Comparison of ENCODE assay signal across 8 mouse cellular contexts in genomic region chr10:127669170-127669569, GRCm38 (mm10). TPM values are rescaled to one million over a fixed set of nuclear protein-coding genes. Genes with fewer than 3 reads are reported as not detected.
A peak's percentile ranks its signal among the peaks of the same experiment; 100 is the strongest.
DNase-seq lines count a peak whose midpoint lies in the region; ATAC-seq and TF ChIP-seq lines count a peak whose summit lies in the region.

No protein-coding gene starts in this region.

- H3K79me2 ChIP-seq in myocyte (ENCODE audit: control insufficient read depth, insufficient read depth) = peaks cover 21% of the 10 kb centered on the region

- H3ac ChIP-seq in myocyte (ENCODE audit: control insufficient read depth, insufficient read length) = no peak overlapping the region

- no peak for TF ChIP-seq EP300 in ES-Bruce4 (IDR thresholded peaks at IDR 0.05; ENCODE audit: insufficient read depth, low read depth, low read length)

- no peak for ATAC-seq in kidney, embryonic 14.5 days (ENCODE audit: low FRiP score, low TSS enrichment)
- ATAC-seq in intestine, embryonic 16.5 days = no peak

- TF ChIP-seq CTCF in ES-Bruce4 (IDR thresholded peaks at IDR 0.05; ENCODE audit: low read depth, low read length) = no peak

- no peaks in the 10 kb centered on the region for H3K27me3 ChIP-seq in kidney, embryonic 14.5 days (ENCODE audit: control insufficient read depth, insufficient read depth, low read length)
- H3K27me3 ChIP-seq in ES-Bruce4 (ENCODE audit: control insufficient read depth, insufficient read depth, low read length, poor library complexity, severe bottlenecking) = no peaks in the 10 kb centered on the region
- no peaks in the 10 kb centered on the region for H3K27me3 ChIP-seq in intestine, embryonic 16.5 days (replicated peaks; ENCODE audit: control insufficient read depth, insufficient read depth, low read length)
- H3K27me3 ChIP-seq in myocyte (ENCODE audit: control insufficient read depth, insufficient read depth, insufficient read length) = no peaks in the 10 kb centered on the region

- no peak for DNase-seq in kidney, adult 8-10 months
- DNase-seq in embryo, embryonic 11 days = peak; percentile 49
- no peak for DNase-seq in spleen, adult 18-20 months
- no peak for DNase-seq in adrenal gland, adult 8-10 months

- H3K27ac ChIP-seq in kidney, embryonic 14.5 days (ENCODE audit: low read depth, low read length) = peak overlapping the region; percentile 99
- no peak overlapping the region for H3K27ac ChIP-seq in ES-Bruce4 (ENCODE audit: insufficient read depth, low read length)
- peak overlapping the region; percentile 94 for H3K27ac ChIP-seq in intestine, embryonic 16.5 days (ENCODE audit: low read length)

- 12% methylated on average over 7 of the region's 7 CpGs for WGBS in kidney, embryonic 14.5 days
- 21% methylated on average over 7 of the region's 7 CpGs for WGBS in intestine, embryonic 16.5 days

- H3K4me2 ChIP-seq in kidney, embryonic 14.5 days (replicated peaks; ENCODE audit: low read depth, low read length) = peak overlapping the region; percentile 65
- H3K4me2 ChIP-seq in intestine, embryonic 16.5 days (ENCODE audit: low read depth, low read length) = peak overlapping the region; percentile 76
- H3K4me2 ChIP-seq in myocyte (ENCODE audit: low read depth) = peak overlapping the region; percentile 88

- TF ChIP-seq POLR2A in ES-Bruce4 (IDR thresholded peaks at IDR 0.05; ENCODE audit: insufficient read depth, low read length) (no peak), myocyte (IDR thresholded peaks at IDR 0.05; ENCODE audit: insufficient read length, low read depth) (no peak)

- H3K36me3 ChIP-seq in kidney, embryonic 14.5 days (ENCODE audit: control insufficient read depth, insufficient read depth, low read length) = peaks cover 9% of the 10 kb centered on the region
- H3K36me3 ChIP-seq in ES-Bruce4 (ENCODE audit: control insufficient read depth, insufficient read depth, low read length, poor library complexity, severe bottlenecking) (no peaks in the 10 kb centered on the region), myocyte (ENCODE audit: control insufficient read depth, insufficient read depth) (peaks cover under 1% of the 10 kb centered on the region)
- no peaks in the 10 kb centered on the region for H3K36me3 ChIP-seq in intestine, embryonic 16.5 days (ENCODE audit: control insufficient read depth, insufficient read depth, low read length)

- H3K4me1 ChIP-seq in kidney, embryonic 14.5 days (ENCODE audit: control insufficient read depth, insufficient read depth, low read length) = peaks cover 34% of the 10 kb centered on the region
- no peaks in the 10 kb centered on the region for H3K4me1 ChIP-seq in ES-Bruce4 (ENCODE audit: control insufficient read depth, insufficient read depth, low read length)
- H3K4me1 ChIP-seq in intestine, embryonic 16.5 days (ENCODE audit: control insufficient read depth, insufficient read depth, low read length) = peaks cover 21% of the 10 kb centered on the region

- H3K9me3 ChIP-seq in kidney, embryonic 14.5 days (ENCODE audit: control insufficient read depth, low read length) = no peaks in the 10 kb centered on the region
- H3K9me3 ChIP-seq in ES-Bruce4 (replicated peaks; ENCODE audit: control insufficient read depth, insufficient read depth, low read length, poor library complexity, severe bottlenecking) = no peaks in the 10 kb centered on the region
- H3K9me3 ChIP-seq in intestine, embryonic 16.5 days (ENCODE audit: control insufficient read depth, low read length) = no peaks in the 10 kb centered on the region

- peak overlapping the region; percentile 60; the same call in 1 of the 2 replicates for H3K4me3 ChIP-seq in kidney, embryonic 14.5 days (ENCODE audit: low read length)
- H3K4me3 ChIP-seq in ES-Bruce4 (ENCODE audit: low read depth, low read length) (no peak overlapping the region), myocyte (peak overlapping the region; percentile 98)
- H3K4me3 ChIP-seq in intestine, embryonic 16.5 days (ENCODE audit: low read length) = no peak overlapping the region

- no peak overlapping the region for H3K9ac ChIP-seq in kidney, embryonic 14.5 days (ENCODE audit: low read depth, low read length)
- peak overlapping the region; percentile 21; the same call in 1 of the 2 replicates for H3K9ac ChIP-seq in ES-Bruce4 (ENCODE audit: low read depth, poor library complexity, severe bottlenecking)
- peak overlapping the region; percentile 34; the same call in 1 of the 2 replicates for H3K9ac ChIP-seq in intestine, embryonic 16.5 days (ENCODE audit: low read depth, low read length)

TF ChIP-seq in myocyte, 11 proteins besides CTCF, POLR2A, EP300 and RAD21:
- TF ChIP-seq E2F4 (IDR thresholded peaks at IDR 0.05; ENCODE audit: insufficient read depth) = no peak
- no peak for TF ChIP-seq MAX (IDR thresholded peaks at IDR 0.05; ENCODE audit: low read depth)
- TF ChIP-seq CEBPB (IDR thresholded peaks at IDR 0.05; ENCODE audit: insufficient read depth, poor library complexity, severe bottlenecking) = no peak
- TF ChIP-seq SRF (IDR thresholded peaks at IDR 0.05; ENCODE audit: control insufficient read depth, insufficient read length, low read depth) = no peak
- no peak for TF ChIP-seq REST (IDR thresholded peaks at IDR 0.05; ENCODE audit: insufficient read depth, insufficient read length)
- TF ChIP-seq MYOD1 (IDR thresholded peaks at IDR 0.05; ENCODE audit: control insufficient read depth in 1 of 3, insufficient read length in 2 of 3, low read depth in 2 of 3) = no peak
- TF ChIP-seq USF1 (IDR thresholded peaks at IDR 0.05; ENCODE audit: low read depth) = no peak
- TF ChIP-seq TCF3 (IDR thresholded peaks at IDR 0.05; ENCODE audit: insufficient read length, low read depth) = no peak
- no peak for TF ChIP-seq TCF12 (IDR thresholded peaks at IDR 0.05; ENCODE audit: insufficient read depth, poor library complexity, severe bottlenecking)
- no peak for TF ChIP-seq POLR2AphosphoS2 (IDR thresholded peaks at IDR 0.05; ENCODE audit: insufficient read length, low read depth)
- no peak for TF ChIP-seq MYOG (IDR thresholded peaks at IDR 0.05; ENCODE audit: control insufficient read depth in 1 of 3, insufficient read depth in 1 of 3, insufficient read length in 2 of 3, low read depth in 2 of 3)

RNA-seq across cellular contexts. Expression of gene Nab2, which starts 0.8 kb away (rescaled TPM):
- 19.0 and 19.8 TPM in 2 replicates for polyA plus RNA-seq in kidney, embryonic 14.5 days (2014; fragmentation: Nextera tagmentation; extraction: Ambion mirVana)
- polyA plus RNA-seq in ES-Bruce4 (2011; ENCODE audit: insufficient read depth, insufficient read length, low read depth, missing spikeins) = 5.5 and 8.1 TPM in 2 replicates
- polyA plus RNA-seq in intestine, embryonic 16.5 days (2015; fragmentation: Nextera tagmentation; extraction: Ambion mirVana) = 7.5 and 8.4 TPM in 2 replicates
- 68.7 TPM for polyA plus RNA-seq in myocyte (2012; fragmentation: generic; extraction: Trizol)
- 10 to 100 TPM; 20.0 to 33.6 (median 26.8) TPM for total RNA-seq in adrenal gland, adult 8-10 months (2022)

RNA-seq across cellular contexts. Expression of gene Nemp1, which starts 2.5 kb away (rescaled TPM):
- polyA plus RNA-seq in kidney, embryonic 14.5 days (2014; fragmentation: Nextera tagmentation; extraction: Ambion mirVana) = 7.6 and 12.4 TPM in 2 replicates
- 22.0 and 22.3 TPM in 2 replicates for polyA plus RNA-seq in ES-Bruce4 (2011; ENCODE audit: insufficient read depth, insufficient read length, low read depth, missing spikeins)
- 4.8 and 5.9 TPM in 2 replicates for polyA plus RNA-seq in intestine, embryonic 16.5 days (2015; fragmentation: Nextera tagmentation; extraction: Ambion mirVana)
- polyA plus RNA-seq in myocyte (2012; fragmentation: generic; extraction: Trizol) = 5.6 TPM
- total RNA-seq in adrenal gland, adult 8-10 months (2022) = 10 to 100 TPM in 2 of 4 experiments, 1 to 10 TPM in 2; 6.3 to 10.6 (median 9.6) TPM

RNA-seq across cellular contexts. Expression of gene Stat6, which starts 26.4 kb away (rescaled TPM):
- 14.0 and 18.9 TPM in 2 replicates for polyA plus RNA-seq in kidney, embryonic 14.5 days (2014; fragmentation: Nextera tagmentation; extraction: Ambion mirVana)
- polyA plus RNA-seq in ES-Bruce4 (2011; ENCODE audit: insufficient read depth, insufficient read length, low read depth, missing spikeins) = 28.2 and 32.9 TPM in 2 replicates
- 46.8 and 49.3 TPM in 2 replicates for polyA plus RNA-seq in intestine, embryonic 16.5 days (2015; fragmentation: Nextera tagmentation; extraction: Ambion mirVana)
- 0.26 TPM for polyA plus RNA-seq in myocyte (2012; fragmentation: generic; extraction: Trizol)
- 100 to 1,000 TPM in 3 of 4 experiments, 10 to 100 TPM in 1; 96.7 to 113 (median 107) TPM for total RNA-seq in adrenal gland, adult 8-10 months (2022)

RNA-seq across cellular contexts. Expression of gene Myo1a, which starts 35.8 kb away (rescaled TPM):
- 0.20 and 0.45 TPM in 2 replicates for polyA plus RNA-seq in kidney, embryonic 14.5 days (2014; fragmentation: Nextera tagmentation; extraction: Ambion mirVana)
- polyA plus RNA-seq in ES-Bruce4 (2011; ENCODE audit: insufficient read depth, insufficient read length, low read depth, missing spikeins) (0.34 and 0.72 TPM in 2 replicates), myocyte (2012; fragmentation: generic; extraction: Trizol) (0.35 TPM)
- 53.8 and 61.2 TPM in 2 replicates for polyA plus RNA-seq in intestine, embryonic 16.5 days (2015; fragmentation: Nextera tagmentation; extraction: Ambion mirVana)
- total RNA-seq in adrenal gland, adult 8-10 months (2022) = 10 to 100 TPM in 2 of 4 experiments, under 1 TPM in 2; 0.75 to 72.1 (median 30.0) TPM

RNA-seq across cellular contexts. Expression of gene Lrp1, which starts 48.2 kb away (rescaled TPM):
- 44.2 and 54.9 TPM in 2 replicates for polyA plus RNA-seq in kidney, embryonic 14.5 days (2014; fragmentation: Nextera tagmentation; extraction: Ambion mirVana)
- 36.3 and 41.3 TPM in 2 replicates for polyA plus RNA-seq in ES-Bruce4 (2011; ENCODE audit: insufficient read depth, insufficient read length, low read depth, missing spikeins)
- 64.6 and 67.0 TPM in 2 replicates for polyA plus RNA-seq in intestine, embryonic 16.5 days (2015; fragmentation: Nextera tagmentation; extraction: Ambion mirVana)
- 244 TPM for polyA plus RNA-seq in myocyte (2012; fragmentation: generic; extraction: Trizol)
- total RNA-seq in adrenal gland, adult 8-10 months (2022) = 100 to 1,000 TPM; 212 to 271 (median 242) TPM

Comparison
In these comparisons a context has a peak if more than half of its experiments do, and no peak if none do; other contexts are left out.
1. H3K4me3 ChIP-seq: peak in kidney, embryonic 14.5 days (single experiment) and myocyte (single experiment); none in ES-Bruce4 (single experiment) and intestine, embryonic 16.5 days (single experiment).
2. RNA of gene Stat6, which starts 26.4 kb away (polyA plus RNA-seq): 46.8 to 49.3 TPM in intestine, embryonic 16.5 days, 28.2 to 32.9 TPM in ES-Bruce4 and 14.0 to 18.9 TPM in kidney, embryonic 14.5 days; 0.26 TPM in myocyte (single experiment); every median in the first group is over 10 times any median in the second.
3. Peak in every context shown above with its lines, with median percentiles within 50 percentile points of each other: H3K4me2 ChIP-seq.